Mouse (Mus musculus) ES-E14 (cell line): ENCODE measurements around the gene Ulk4. TPM values are rescaled to one million over a fixed set of nuclear protein-coding genes. Genes with fewer than 3 reads are reported as not detected.

Source experiments
- DNase-seq: peaks from one replicate; pipeline ENCODE4 v3.0.0-alpha.2; 2013; ENCODE audit warnings: low read depth, low spot score
- H3K27ac ChIP-seq: 2 replicates; pipeline ENCODE4 v1.5.1; 2012; ENCODE audit warnings: low read depth, mild to moderate bottlenecking, low read length, moderate library complexity, mixed read lengths; ENCODE audit not compliant: poor library complexity, insufficient read depth, severe bottlenecking
- H3K36me3 ChIP-seq: 2 replicates; pipeline ENCODE4 v1.6.1; 2012; ENCODE audit warnings: mild to moderate bottlenecking, low read length, moderate library complexity, mixed read lengths; ENCODE audit not compliant: control insufficient read depth, poor library complexity, insufficient read depth, severe bottlenecking
- H3K4me1 ChIP-seq, 2 experiments: fragments of 150-350 bp in 1 of 2; sonication (generic) in 1 of 2; 2 replicates each; pipeline ENCODE4 v1.6.1; 2012; ENCODE audit warnings: low read length in 2 of 2, mild to moderate bottlenecking in 1 of 2, mixed read lengths in 1 of 2; ENCODE audit not compliant: control insufficient read depth in 2 of 2, insufficient read depth in 2 of 2, poor library complexity in 1 of 2
- H3K4me3 ChIP-seq, 2 experiments: fragments of 150-350 bp in 1 of 2; sonication (generic) in 1 of 2; 2 replicates each; pipeline ENCODE4 v1.5.1; 2012; ENCODE audit warnings: low read length in 2 of 2, low read depth in 1 of 2, mild to moderate bottlenecking in 1 of 2, mixed read lengths in 1 of 2; ENCODE audit not compliant: insufficient read depth in 1 of 2, poor library complexity in 1 of 2, severe bottlenecking in 1 of 2
- H3K9ac ChIP-seq: 2 replicates; pipeline ENCODE4 v1.6.1; 2012; ENCODE audit warnings: low read depth, mild to moderate bottlenecking, low read length, mixed read lengths; ENCODE audit not compliant: poor library complexity, insufficient read depth, severe bottlenecking
- H3K9me3 ChIP-seq: fragments of 150-350 bp; sonication (generic); 2 replicates; pipeline ENCODE4 v1.6.1; 2012; ENCODE audit warnings: low read depth, mild to moderate bottlenecking, low read length; ENCODE audit not compliant: control insufficient read depth, insufficient read depth
- CHD2 ChIP-seq: IDR thresholded peaks from 2 replicates; pipeline ENCODE4 v1.6.1; 2014; ENCODE audit warnings: mild to moderate bottlenecking, low read depth, low read length, inconsistent platforms
- HCFC1 ChIP-seq: IDR thresholded peaks from 2 replicates; pipeline ENCODE4 v1.6.1; 2012; ENCODE audit warnings: low read length, inconsistent platforms, borderline replicate concordance; ENCODE audit not compliant: insufficient read depth
- MAFK ChIP-seq: IDR thresholded peaks from 2 replicates; pipeline ENCODE4 v1.6.1; 2014; ENCODE audit warnings: mild to moderate bottlenecking, low read depth, low read length, inconsistent platforms; ENCODE audit not compliant: insufficient read depth
- ZC3H11A ChIP-seq: IDR thresholded peaks from 2 replicates; pipeline ENCODE4 v1.6.1; 2012; ENCODE audit warnings: low read depth, mild to moderate bottlenecking, inconsistent platforms, low read length, borderline replicate concordance
- ZNF384 ChIP-seq: IDR thresholded peaks from 2 replicates; pipeline ENCODE4 v1.6.1; 2012; ENCODE audit warnings: low read depth, low read length, inconsistent platforms
- in situ Hi-C, 2 experiments: fragments of 600-800 bp; cut with MboI; formaldehyde crosslinking; loops; one replicate each; pipeline ENCODE4 v1.15.1; 2025; ENCODE audit warnings: low sequenced_read_pairs in 2 of 2, inconsistent platforms in 1 of 2; ENCODE audit not compliant: unreplicated experiment in 2 of 2
- total RNA-seq: library from RNA; depleted of rRNA; stranded (reverse); fragments of 300-350 nt; gene quantifications from 2 replicates; pipeline ENCODE4 v1.2.3, GENCODE M21; 2012

Ulk4 gene
- total RNA-seq, 1 experiment, result 31.5 TPM

GRCm38 (mm10) chr9:121087661-121088060, 189.3 kb downstream of the Ulk4 start:
- no peak for DNase-seq
- Histone ChIP-seq H3K4me1 (no peaks in the 10 kb centered on the region), H3K9me3 (no peaks in the 10 kb centered on the region), H3K4me3 (no peak overlapping the region), H3K27ac (no peak overlapping the region), H3K36me3 (no peaks in the 10 kb centered on the region), H3K9ac (no peak overlapping the region)
- in situ Hi-C loops, result no loop called here
- TF ChIP-seq MAFK, result no peak
- TF ChIP-seq ZC3H11A, result no peak
- TF ChIP-seq ZNF384, result no peak
- no peak for TF ChIP-seq HCFC1
- no peak for TF ChIP-seq CHD2

GRCm38 (mm10) chr9:121084191-121084590, 192.8 kb downstream of the Ulk4 start:
- Histone ChIP-seq H3K4me1 (no peaks in the 10 kb centered on the region), H3K36me3 (no peaks in the 10 kb centered on the region), H3K9ac (no peak overlapping the region), H3K27ac (no peak overlapping the region), H3K4me3 (no peak overlapping the region), H3K9me3 (no peaks in the 10 kb centered on the region)
- TF ChIP-seq ZC3H11A (no peak), HCFC1 (no peak), ZNF384 (no peak), MAFK (no peak), CHD2 (no peak)
- in situ Hi-C loops, result no loop called here
- DNase-seq, result no peak

DNA sequence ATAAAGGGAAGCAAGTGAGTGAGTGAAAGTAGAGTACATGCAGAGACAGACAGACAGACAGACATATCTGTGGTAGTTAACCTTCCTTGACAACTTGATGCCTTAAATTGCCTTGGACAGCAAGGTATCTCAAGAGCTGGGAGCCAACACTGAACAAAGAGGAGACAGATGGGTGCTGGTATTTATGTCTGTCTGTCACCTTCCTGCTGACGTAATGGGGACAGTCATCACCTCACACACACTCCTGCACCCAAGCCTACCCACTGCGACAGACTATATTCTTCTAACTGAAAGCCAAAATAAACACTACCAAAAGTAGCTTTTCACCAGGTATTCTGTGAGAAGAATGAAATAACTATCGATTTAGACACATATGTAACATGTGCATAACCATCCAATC, 196.2 kb downstream of the Ulk4 start:
- no peak for DNase-seq
- H3K9me3 ChIP-seq, result no peaks in the 10 kb centered on the region
- H3K9ac ChIP-seq, result no peak overlapping the region
- no peaks in the 10 kb centered on the region for H3K36me3 ChIP-seq
- in situ Hi-C loops, result no loop called here
- no peak overlapping the region for H3K27ac ChIP-seq
- H3K4me3 ChIP-seq, result no peak overlapping the region
- H3K4me1 ChIP-seq, result no peaks in the 10 kb centered on the region
- TF ChIP-seq ZNF384 (no peak), ZC3H11A (no peak), CHD2 (no peak), HCFC1 (no peak), MAFK (no peak)

DNA sequence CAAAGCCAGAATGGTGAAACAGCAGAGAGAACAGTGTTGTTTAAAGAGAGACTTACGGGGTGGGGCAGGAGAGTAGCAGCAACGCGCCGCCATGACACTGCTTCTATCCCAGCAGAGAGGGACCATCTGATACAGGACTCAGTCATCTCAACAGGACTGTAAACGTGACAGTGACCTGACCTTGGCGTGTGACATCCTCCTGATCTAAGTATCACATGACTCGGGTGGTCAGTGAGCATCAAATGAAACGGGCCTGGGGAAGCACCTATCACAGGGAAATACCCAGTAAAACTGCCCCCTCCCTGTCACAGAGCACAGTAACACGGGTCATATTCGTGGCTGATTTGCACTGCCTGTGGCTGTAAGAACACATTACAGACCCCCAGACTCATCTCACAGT, 196.6 kb downstream of the Ulk4 start:
- TF ChIP-seq ZC3H11A (no peak), ZNF384 (no peak), CHD2 (no peak), HCFC1 (no peak), MAFK (no peak)
- Histone ChIP-seq H3K4me3 (no peak overlapping the region), H3K9ac (no peak overlapping the region), H3K27ac (no peak overlapping the region), H3K4me1 (no peaks in the 10 kb centered on the region), H3K9me3 (no peaks in the 10 kb centered on the region), H3K36me3 (no peaks in the 10 kb centered on the region)
- DNase-seq, result no peak
- in situ Hi-C loops, result no loop called here
